Mouse (Mus musculus) limb, embryonic 14.5 days (tissue): ENCODE results near the gene Csf2ra. TPM values are rescaled to one million over a fixed set of nuclear protein-coding genes. Genes with fewer than 3 reads are reported as not detected.
A peak's percentile ranks its signal among the peaks of the same experiment; 100 is the strongest.

Experiments
- ATAC-seq: fragments of 200-750 bp; cut with Nextera tagmentation; 2 replicates; pipeline ENCODE4 v1.8.0; 2017; ENCODE audit warnings: low read depth, moderate number of reproducible peaks, moderate TSS enrichment; ENCODE audit not compliant: low FRiP score
- DNase-seq: peaks from one replicate; pipeline ENCODE4 v3.0.0-alpha.2; 2015; ENCODE audit warnings: low spot score
- H3K27ac ChIP-seq: fragments of 300-500 bp; sonication (generic); replicated peaks from 2 replicates; pipeline ENCODE4 v1.5.1; 2014; ENCODE audit warnings: low read depth, mild to moderate bottlenecking, low read length, moderate library complexity, mixed read lengths
- H3K27me3 ChIP-seq: fragments of 300-500 bp; sonication (generic); 2 replicates; pipeline ENCODE4 v1.6.1; 2014; ENCODE audit warnings: low read length, mixed read lengths; ENCODE audit not compliant: control insufficient read depth, insufficient read depth
- H3K36me3 ChIP-seq: fragments of 300-500 bp; sonication (generic); 2 replicates; pipeline ENCODE4 v1.6.1; 2014; ENCODE audit warnings: mild to moderate bottlenecking, low read length, moderate library complexity, mixed read lengths; ENCODE audit not compliant: control insufficient read depth, insufficient read depth
- H3K4me1 ChIP-seq: fragments of 300-500 bp; sonication (generic); 2 replicates; pipeline ENCODE4 v1.6.1; 2014; ENCODE audit warnings: antibody characterized with exemption, low read length, mixed read lengths; ENCODE audit not compliant: control insufficient read depth, insufficient read depth
- H3K4me2 ChIP-seq: fragments of 300-500 bp; sonication (generic); replicated peaks from 2 replicates; pipeline ENCODE4 v1.6.1; 2014; ENCODE audit warnings: low read depth, mild to moderate bottlenecking, low read length, moderate library complexity; ENCODE audit not compliant: severe bottlenecking
- H3K4me3 ChIP-seq: fragments of 300-500 bp; sonication (generic); replicated peaks from 2 replicates; pipeline ENCODE4 v1.5.1; 2014; ENCODE audit warnings: low read length
- H3K9ac ChIP-seq: fragments of 300-500 bp; sonication (generic); 2 replicates; pipeline ENCODE4 v1.6.1; 2014; ENCODE audit warnings: mild to moderate bottlenecking, low read depth, low read length, moderate library complexity; ENCODE audit not compliant: severe bottlenecking
- H3K9me3 ChIP-seq: fragments of 300-500 bp; sonication (generic); 2 replicates; pipeline ENCODE4 v1.6.1; 2016; ENCODE audit warnings: low read length; ENCODE audit not compliant: control insufficient read depth
- POLR2A ChIP-seq: fragments of 200-500 bp; IDR thresholded peaks from 2 replicates; pipeline ENCODE4 v1.8.0; 2012; ENCODE audit warnings: inconsistent platforms, mild to moderate bottlenecking, moderate library complexity, borderline replicate concordance; ENCODE audit not compliant: insufficient read depth, insufficient read length; ENCODE audit errors: extremely low read depth
- WGBS: fragments of 180-500 bp; shearing (Covaris S2); extraction: QIAGEN DNeasy Blood & Tissue Kit; methylation state at CpG from one replicate; pipeline ENCODE4 v1.1.7; 2014; 5-methylcytosine and 5-hydroxymethylcytosine counted together
- polyA plus RNA-seq, 2 experiments: library from polyadenylated mRNA; depleted of rRNA in 1 of 2; stranded (reverse) in 1 of 2; unstranded in 1 of 2; fragments of >200 nt; fragmentation: Nextera tagmentation in 1 of 2; extraction: Ambion mirVana in 1 of 2; gene quantifications; 2 replicates each; pipeline versions ENCODE4 v1.2.1 to v1.2.3; 2012 to 2014

Csf2ra gene
- polyA plus RNA-seq, 2 experiments = 24.1 to 181 TPM

DNA sequence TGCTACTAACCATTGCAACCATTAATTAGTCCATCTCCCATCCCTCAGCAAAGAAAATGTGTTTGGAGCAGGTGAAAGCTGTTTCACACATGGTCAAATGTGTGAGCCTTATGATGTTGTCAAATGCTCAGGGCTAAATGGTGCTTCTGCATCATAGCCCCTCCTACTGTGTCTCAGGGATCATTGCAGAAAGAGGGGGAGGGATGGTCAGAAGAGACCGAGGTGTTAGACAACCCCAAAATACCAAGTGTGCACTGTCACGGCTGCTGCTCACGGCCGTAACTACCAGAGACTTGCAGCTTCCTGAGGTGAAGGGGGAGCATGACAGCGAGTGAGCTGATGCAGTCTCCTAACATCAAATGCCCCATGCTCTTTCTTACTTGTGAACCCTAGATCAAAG is 6.3 kb upstream of the Csf2ra start:
- Histone ChIP-seq H3K9me3 (no peaks in the 10 kb centered on the region), H3K4me3 (no peak overlapping the region), H3K27ac (no peak overlapping the region), H3K9ac (no peak overlapping the region), H3K27me3 (no peaks in the 10 kb centered on the region), H3K4me2 (no peak overlapping the region), H3K4me1 (no peaks in the 10 kb centered on the region), H3K36me3 (no peaks in the 10 kb centered on the region)
- DNase-seq (no peak), ATAC-seq (no peak)
- WGBS = 56% methylated on average over 5 of the region's 5 CpGs
- TF ChIP-seq POLR2A = no peak

DNA sequence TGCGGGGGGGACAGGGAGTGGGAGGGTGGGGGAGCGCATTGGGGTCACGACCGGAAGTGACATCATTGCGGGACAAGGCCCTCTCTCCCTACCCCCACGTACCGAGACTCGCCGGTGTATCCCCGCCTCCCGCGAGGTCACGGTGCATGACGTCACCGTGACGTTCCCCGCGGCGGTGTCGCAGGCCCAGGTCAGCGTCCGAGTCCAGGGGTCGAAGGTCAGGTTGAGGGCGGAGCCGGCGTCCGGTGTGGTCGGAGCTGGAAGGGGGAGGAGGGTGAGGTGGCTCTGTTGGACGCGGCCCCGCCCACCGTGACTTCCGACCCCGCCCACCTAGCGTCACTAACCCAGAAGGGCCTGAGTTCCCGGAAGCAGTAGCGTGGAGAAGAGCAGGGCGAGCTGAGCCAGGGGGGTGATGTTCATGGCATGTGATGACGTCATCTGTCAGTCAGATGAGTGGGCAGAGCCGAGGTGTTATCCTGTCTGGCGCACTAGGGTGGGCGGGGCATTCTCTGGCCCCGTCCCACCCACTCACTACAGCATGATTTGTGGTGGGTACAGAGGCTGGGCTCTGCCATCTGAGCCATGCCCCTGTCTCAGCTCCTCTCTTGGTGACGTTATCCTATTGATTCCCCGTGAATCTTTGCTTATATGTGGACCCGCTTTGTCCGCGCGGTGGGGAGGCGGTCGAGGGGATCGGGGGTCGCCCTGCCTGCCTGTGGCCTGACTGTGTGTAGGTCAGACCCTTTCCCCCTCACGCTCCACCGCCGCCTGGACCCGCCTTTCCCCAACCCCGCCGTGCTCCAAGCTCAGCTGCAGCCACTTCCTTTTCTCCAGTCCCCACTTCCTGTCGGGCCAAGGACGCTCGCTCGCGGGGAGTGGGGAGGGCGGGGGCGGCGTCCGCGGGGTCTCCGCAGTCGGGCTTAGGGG is 1.0 kb downstream of the Csf2ra start:
- DNase-seq (peak; percentile 94), ATAC-seq (peak; percentile 81)
- Histone ChIP-seq H3K9ac (peak overlapping the region; percentile 49), H3K4me1 (no peaks in the 10 kb centered on the region), H3K27ac (peak overlapping the region; percentile 91), H3K9me3 (no peaks in the 10 kb centered on the region), H3K27me3 (no peaks in the 10 kb centered on the region), H3K4me3 (peak overlapping the region; percentile 59), H3K36me3 (no peaks in the 10 kb centered on the region), H3K4me2 (peak overlapping the region; percentile 63)
- 2% methylated on average over 54 of the region's 71 CpGs for WGBS
- no peak for TF ChIP-seq POLR2A

DNA sequence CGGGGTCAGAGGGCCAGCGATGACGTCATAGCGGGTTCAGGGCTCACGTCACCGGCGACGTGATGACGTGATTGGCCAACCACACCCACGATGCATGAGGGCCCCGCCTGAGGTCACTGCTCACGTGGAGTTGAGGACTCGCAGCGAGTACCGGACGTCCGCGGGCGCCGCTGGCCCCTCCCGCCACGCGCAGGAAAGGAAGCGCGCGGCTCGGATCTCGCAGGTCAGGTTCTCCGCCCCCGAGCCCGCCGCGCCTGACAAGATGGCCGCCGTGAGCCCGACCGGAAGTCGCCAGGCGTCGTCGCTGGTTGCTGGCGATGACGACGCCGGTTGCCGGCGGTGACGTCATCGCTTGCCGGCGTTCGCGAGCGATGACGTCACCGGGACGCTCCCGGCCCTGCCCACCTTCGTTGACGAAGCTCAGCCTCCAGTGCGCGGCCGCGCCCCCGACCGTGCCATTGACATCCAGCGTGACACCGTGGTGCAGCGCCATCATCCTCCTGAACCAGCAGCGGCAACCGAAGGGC is 1.8 kb downstream of the Csf2ra start:
- H3K27me3 ChIP-seq = no peaks in the 10 kb centered on the region
- H3K9me3 ChIP-seq = no peaks in the 10 kb centered on the region
- peak overlapping the region; percentile 49 for H3K9ac ChIP-seq
- no peaks in the 10 kb centered on the region for H3K36me3 ChIP-seq
- H3K4me3 ChIP-seq = peak overlapping the region; percentile 59
- 3% methylated on average over 41 of the region's 71 CpGs for WGBS
- ATAC-seq (peak; percentile 61), DNase-seq (peak; percentile 79)
- H3K27ac ChIP-seq = peak overlapping the region; percentile 91
- H3K4me1 ChIP-seq = no peaks in the 10 kb centered on the region
- no peak for TF ChIP-seq POLR2A
- H3K4me2 ChIP-seq = peak overlapping the region; percentile 63

DNA sequence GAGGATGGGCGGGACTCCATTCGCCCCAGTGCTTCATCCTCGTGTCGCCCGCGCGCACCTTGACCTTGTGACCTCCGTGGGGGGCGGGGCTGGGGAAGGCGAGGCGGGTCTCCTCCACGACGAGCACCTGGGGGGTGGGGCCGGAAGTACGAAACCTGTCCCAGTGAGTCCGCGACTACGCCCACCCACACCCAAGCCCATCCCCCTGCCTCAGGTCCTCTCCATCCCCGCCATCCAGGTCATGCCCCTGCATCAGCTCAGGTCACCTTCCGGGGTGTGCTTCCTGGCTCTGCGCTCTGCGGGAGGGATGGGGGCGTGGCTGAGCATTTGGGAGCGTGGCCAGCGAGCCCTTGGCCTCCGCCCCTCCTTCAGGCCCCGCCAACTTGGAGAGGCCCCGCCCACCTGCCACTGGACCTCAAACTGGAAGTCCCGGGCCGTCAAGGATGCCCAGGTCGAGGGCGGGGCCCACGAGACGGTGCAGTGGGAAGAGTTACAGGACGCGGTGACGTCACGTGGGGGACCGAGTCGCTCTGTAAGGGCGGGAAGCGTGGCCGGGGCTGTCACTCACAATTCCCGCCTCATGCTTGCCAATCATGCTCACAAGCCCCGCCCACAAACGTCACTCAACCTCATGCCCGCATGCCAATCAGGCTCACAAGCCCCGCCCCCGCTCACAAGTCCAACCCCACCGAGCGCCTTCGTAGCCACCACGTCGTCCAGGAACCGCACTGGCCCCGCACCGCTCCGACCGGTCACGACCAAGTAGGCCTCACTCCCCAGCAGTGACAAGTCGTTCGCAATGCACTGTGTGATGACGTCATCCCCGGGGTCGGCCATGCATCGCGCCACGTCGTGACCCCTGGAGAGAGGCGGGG is 2.5 kb downstream of the Csf2ra start:
- Histone ChIP-seq H3K36me3 (no peaks in the 10 kb centered on the region), H3K4me2 (peak overlapping the region; percentile 63), H3K27me3 (no peaks in the 10 kb centered on the region), H3K4me1 (no peaks in the 10 kb centered on the region), H3K9me3 (no peaks in the 10 kb centered on the region), H3K27ac (peak overlapping the region; percentile 91), H3K9ac (peak overlapping the region; percentile 49), H3K4me3 (peak overlapping the region; percentile 59)
- peak; percentile 91 for DNase-seq
- TF ChIP-seq POLR2A = no peak
- WGBS = 6% methylated on average over 69 of the region's 70 CpGs
- peak; percentile 53 for ATAC-seq
